Mouse (Mus musculus): ENCODE data around the gene Tfdp2. TPM values are rescaled to one million over a fixed set of nuclear protein-coding genes. Genes with fewer than 3 reads are reported as not detected.

Tfdp2 gene
- polyA plus RNA-seq (2014; fragmentation: Illumina TruSeq; extraction: RNeasy Lipid Tissue Mini Kit (QIAGEN cat#74804); ENCODE audit: low read depth, low replicate concordance), result 20.9 TPM

DNA sequence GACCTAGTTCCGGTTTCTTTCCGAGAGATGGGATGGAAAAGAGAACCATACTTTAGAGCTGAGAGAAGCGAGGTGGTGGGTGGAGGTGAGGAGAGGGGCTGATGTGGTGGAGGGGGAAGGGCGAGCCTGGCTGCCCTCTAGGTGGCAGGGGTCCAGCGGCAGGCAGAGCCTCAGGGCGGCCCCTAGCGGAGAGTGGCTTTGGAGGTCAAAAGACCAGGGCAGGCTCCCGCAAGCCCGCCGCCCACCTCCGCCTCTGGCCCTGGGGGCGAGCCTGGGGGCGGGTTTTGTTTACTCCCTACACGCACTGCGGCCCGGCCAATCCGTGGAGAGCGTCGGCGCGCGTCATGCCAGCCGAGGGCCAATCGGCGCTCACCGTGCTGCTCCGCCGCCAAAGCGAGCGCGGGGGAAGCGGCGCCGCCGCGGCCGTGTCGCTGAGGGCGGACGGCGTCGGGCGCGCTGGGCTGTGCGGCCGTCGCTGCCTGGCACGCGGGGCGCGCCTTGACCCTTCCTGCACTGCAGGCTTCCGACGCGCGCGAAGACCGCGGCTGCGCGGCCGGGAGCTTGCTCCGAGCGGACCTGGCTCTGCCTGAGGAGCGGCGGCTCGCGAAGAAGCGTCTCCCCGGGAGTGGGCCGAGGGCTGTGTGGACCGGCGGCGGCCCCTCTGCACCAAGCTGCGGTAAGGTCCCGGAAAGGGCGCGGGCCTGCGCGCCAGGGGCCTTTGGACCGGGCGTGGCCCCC lies at the start of gene Tfdp2:
Gene Tfdp2, plus strand, starts transcription at position 391 of the 738 bp plus-strand sequence.

DNA sequence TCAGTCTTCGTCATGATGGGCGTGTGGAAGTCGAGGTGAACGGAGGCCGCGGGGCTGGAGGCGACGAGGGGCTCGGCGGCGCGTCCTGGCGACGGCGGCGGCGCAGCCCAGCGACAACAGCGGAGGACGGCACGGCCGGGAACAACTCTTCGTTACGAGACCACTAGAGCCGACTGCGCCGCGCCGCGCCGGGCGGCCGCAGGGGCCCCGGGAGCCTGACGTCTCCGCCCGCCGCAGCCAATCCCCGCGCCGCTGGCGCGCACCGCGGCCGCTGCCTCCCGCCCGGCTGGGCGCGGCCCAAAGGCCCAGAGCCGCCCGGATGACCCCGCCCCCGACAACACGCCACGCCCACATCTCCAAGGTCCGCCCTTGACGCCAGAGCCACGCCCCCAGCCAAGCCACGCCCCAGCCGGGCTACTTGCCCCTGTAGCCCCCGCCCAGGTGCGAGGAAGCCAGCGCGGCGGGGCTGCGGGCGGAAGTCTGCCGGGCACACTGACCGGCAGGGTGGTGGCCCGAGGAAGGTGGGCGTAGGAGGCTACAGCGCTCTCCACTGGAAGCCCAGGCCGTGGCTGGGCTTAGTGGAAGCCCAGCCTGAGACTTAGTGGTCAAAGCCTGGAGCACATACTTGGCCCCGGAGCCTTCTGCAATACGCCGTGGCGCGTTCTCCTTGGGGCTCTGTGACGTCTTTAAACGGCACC lies 168.2 kb downstream of the Tfdp2 start, which contains the start of gene Atp1b3:
Gene Atp1b3, minus strand, starts transcription at position 302 of the 698 bp plus-strand sequence.

Other genes starting within 250 kb of the Tfdp2 start
- 6.9 TPM for gene Xrn1, start 241.5 kb upstream of the Tfdp2 start, polyA plus RNA-seq (2014; fragmentation: Illumina TruSeq; extraction: RNeasy Lipid Tissue Mini Kit (QIAGEN cat#74804); ENCODE audit: low read depth, low replicate concordance)
- 0.26 TPM for gene Gk5, start 76.9 kb upstream of the Tfdp2 start, polyA plus RNA-seq (2014; fragmentation: Illumina TruSeq; extraction: RNeasy Lipid Tissue Mini Kit (QIAGEN cat#74804); ENCODE audit: low read depth, low replicate concordance)
- 59.5 TPM for gene Atp1b3, start 168.2 kb downstream of the Tfdp2 start, polyA plus RNA-seq (2014; fragmentation: Illumina TruSeq; extraction: RNeasy Lipid Tissue Mini Kit (QIAGEN cat#74804); ENCODE audit: low read depth, low replicate concordance)

Data from liver, adult 10 weeks (tissue).